Mouse (Mus musculus): Measurements from ENCODE around the gene Soat1.

Soat1 gene

GRCm38 (mm10) chr1:156463981-156464853, 9.9 kb downstream of the Soat1 start:
- peak; percentile 14 for DNase-seq

GRCm38 (mm10) chr1:156462273-156462991, 11.7 kb downstream of the Soat1 start:
- peak; percentile 52 for DNase-seq

- DNase-seq: no peak
Measured at GRCm38 (mm10) chr1:156461036-156461435, 13.1 kb downstream of the Soat1 start.

- DNase-seq: no peak
Measured at GRCm38 (mm10) chr1:156460216-156460615, 13.9 kb downstream of the Soat1 start.

- DNase-seq: peak; percentile 15
Measured at GRCm38 (mm10) chr1:156459690-156460089, 14.4 kb downstream of the Soat1 start.

- no peak for DNase-seq
Measured at GRCm38 (mm10) chr1:156458391-156459060, 15.6 kb downstream of the Soat1 start.

GRCm38 (mm10) chr1:156455005-156455758, 18.9 kb downstream of the Soat1 start:
- no peak for DNase-seq

- DNase-seq: no peak
Measured at GRCm38 (mm10) chr1:156454384-156454783, 19.7 kb downstream of the Soat1 start.

- DNase-seq: no peak
Measured at GRCm38 (mm10) chr1:156453876-156454275, 20.3 kb downstream of the Soat1 start.

- DNase-seq: no peak
Measured at GRCm38 (mm10) chr1:156450478-156450877, 23.7 kb downstream of the Soat1 start.

GRCm38 (mm10) chr1:156449691-156450090, 24.4 kb downstream of the Soat1 start:
- DNase-seq: peak; percentile 32

GRCm38 (mm10) chr1:156449089-156449488, 25.0 kb downstream of the Soat1 start:
- DNase-seq: no peak

- DNase-seq: no peak
Measured at GRCm38 (mm10) chr1:156445049-156445448, 29.1 kb downstream of the Soat1 start.

GRCm38 (mm10) chr1:156442776-156443175, 31.4 kb downstream of the Soat1 start:
- no peak for DNase-seq

GRCm38 (mm10) chr1:156442266-156442665, 31.9 kb downstream of the Soat1 start:
- no peak for DNase-seq

- DNase-seq: no peak
Measured at GRCm38 (mm10) chr1:156437726-156438125, 36.4 kb downstream of the Soat1 start.

- no peak for DNase-seq
Measured at GRCm38 (mm10) chr1:156437016-156437708, 37.0 kb downstream of the Soat1 start.

GRCm38 (mm10) chr1:156433497-156433896, 40.6 kb downstream of the Soat1 start:
- no peak for DNase-seq

- DNase-seq: no peak
Measured at GRCm38 (mm10) chr1:156432498-156432897, 41.6 kb downstream of the Soat1 start.

GRCm38 (mm10) chr1:156428434-156428833, 45.7 kb downstream of the Soat1 start:
- no peak for DNase-seq

- DNase-seq: no peak
Measured at GRCm38 (mm10) chr1:156425746-156426145, 48.4 kb downstream of the Soat1 start.

GRCm38 (mm10) chr1:156424054-156424453, 50.1 kb downstream of the Soat1 start:
- DNase-seq: no peak

All from kidney, postnatal 10 days (tissue).